Mouse (Mus musculus) testis, adult 2 months (tissue): ENCODE data around the gene Rhot2. TPM values are rescaled to one million over a fixed set of nuclear protein-coding genes. Genes with fewer than 3 reads are reported as not detected.

Experiments used
- H3K27ac ChIP-seq: fragments of 200-500 bp; 2 replicates; pipeline ENCODE4 v1.5.1; 2012; ENCODE audit warnings: low read depth, low read length; ENCODE audit not compliant: control insufficient read depth, insufficient read depth
- H3K27me3 ChIP-seq: fragments of 200-500 bp; 2 replicates; pipeline ENCODE4 v1.6.1; 2012; ENCODE audit warnings: mild to moderate bottlenecking, low read length, moderate library complexity; ENCODE audit not compliant: control insufficient read depth, insufficient read depth
- H3K36me3 ChIP-seq: fragments of 200-500 bp; 2 replicates; pipeline ENCODE4 v1.6.1; 2012; ENCODE audit warnings: mild to moderate bottlenecking, low read length; ENCODE audit not compliant: control insufficient read depth, insufficient read depth
- H3K4me1 ChIP-seq: fragments of 200-500 bp; 2 replicates; pipeline ENCODE4 v1.6.1; 2012; ENCODE audit warnings: low read length; ENCODE audit not compliant: control insufficient read depth, insufficient read depth
- H3K4me3 ChIP-seq: fragments of 200-500 bp; 2 replicates; pipeline ENCODE4 v1.5.1; 2012; ENCODE audit warnings: low read depth, mild to moderate bottlenecking, low read length, moderate library complexity, mixed read lengths; ENCODE audit not compliant: control insufficient read depth
- CTCF ChIP-seq: fragments of 200-500 bp; IDR thresholded peaks from 2 replicates; pipeline ENCODE4 v1.5.1; 2012; ENCODE audit warnings: low read depth, mild to moderate bottlenecking, inconsistent platforms, low read length, moderate library complexity; ENCODE audit not compliant: control insufficient read depth, insufficient read depth, insufficient replicate concordance
- POLR2A ChIP-seq: fragments of 200-500 bp; IDR thresholded peaks from 2 replicates; pipeline ENCODE4 v1.6.1; 2012; ENCODE audit warnings: low read depth, mild to moderate bottlenecking, inconsistent platforms, low read length, moderate library complexity; ENCODE audit not compliant: control insufficient read depth
- polyA plus RNA-seq: library from polyadenylated mRNA; depleted of rRNA; stranded (reverse); fragments of >200 nt; gene quantifications from 2 replicates; pipeline ENCODE4 v1.2.3, GENCODE M21; 2012

Rhot2 gene
- polyA plus RNA-seq, 1 experiment, result 37.5 TPM

GRCm38 (mm10) chr17:25833961-25834594 lies 10.6 kb downstream of the Rhot2 start:
- no peak for TF ChIP-seq POLR2A
- TF ChIP-seq CTCF, result no peak
- Histone ChIP-seq H3K4me3 (peak overlapping the region; percentile 92), H3K27ac (peak overlapping the region; percentile 95), H3K27me3 (no peaks in the 10 kb centered on the region), H3K36me3 (no peaks in the 10 kb centered on the region), H3K4me1 (peaks cover 45% of the 10 kb centered on the region)

GRCm38 (mm10) chr17:25833291-25833663 lies 11.4 kb downstream of the Rhot2 start, which contains the start of gene Stub1:
TSS of gene Stub1 (minus strand) at chr17:25833404.
- peaks cover 49% of the 10 kb centered on the region for H3K4me1 ChIP-seq
- no peaks in the 10 kb centered on the region for H3K36me3 ChIP-seq
- no peak for TF ChIP-seq CTCF
- peak; percentile 12; the same call in 1 of the 2 replicates for TF ChIP-seq POLR2A
- peak within 1 kb of the TSS; percentile 92 for H3K4me3 ChIP-seq
- H3K27ac ChIP-seq, result peak within 1 kb of the TSS; percentile 95
- no peaks in the 10 kb centered on the region for H3K27me3 ChIP-seq

GRCm38 (mm10) chr17:25832436-25833290 lies 12.0 kb downstream of the Rhot2 start:
- TF ChIP-seq POLR2A (peak; percentile 87), CTCF (no peak)
- H3K27me3 ChIP-seq, result no peaks in the 10 kb centered on the region
- H3K36me3 ChIP-seq, result no peaks in the 10 kb centered on the region
- H3K27ac ChIP-seq, result peak overlapping the region; percentile 95
- H3K4me3 ChIP-seq, result peak overlapping the region; percentile 92
- H3K4me1 ChIP-seq, result peaks cover 51% of the 10 kb centered on the region

- Histone ChIP-seq H3K4me3 (peak overlapping the region; percentile 92), H3K4me1 (peaks cover 45% of the 10 kb centered on the region), H3K27me3 (no peaks in the 10 kb centered on the region), H3K27ac (no peak overlapping the region; the same call in 1 of the 2 replicates), H3K36me3 (no peaks in the 10 kb centered on the region)
- TF ChIP-seq CTCF, result no peak
- TF ChIP-seq POLR2A, result no peak
Measured at GRCm38 (mm10) chr17:25831451-25832281, 13.0 kb downstream of the Rhot2 start.

- Histone ChIP-seq H3K36me3 (no peaks in the 10 kb centered on the region; the same call in 1 of the 2 replicates), H3K4me1 (peaks cover 39% of the 10 kb centered on the region), H3K4me3 (no peak overlapping the region), H3K27me3 (no peaks in the 10 kb centered on the region), H3K27ac (no peak overlapping the region)
- TF ChIP-seq POLR2A, result no peak
- TF ChIP-seq CTCF, result no peak
Measured at GRCm38 (mm10) chr17:25830806-25831431, 13.7 kb downstream of the Rhot2 start.

GRCm38 (mm10) chr17:25830200-25830753 lies 14.4 kb downstream of the Rhot2 start:
- H3K4me1 ChIP-seq, result peaks cover 36% of the 10 kb centered on the region
- H3K27me3 ChIP-seq, result no peaks in the 10 kb centered on the region
- TF ChIP-seq CTCF, result no peak
- H3K27ac ChIP-seq, result no peak overlapping the region
- no peaks in the 10 kb centered on the region; the same call in 1 of the 2 replicates for H3K36me3 ChIP-seq
- H3K4me3 ChIP-seq, result no peak overlapping the region
